Mouse (Mus musculus): ENCODE results near the gene Gas2l1. TPM values are rescaled to one million over a fixed set of nuclear protein-coding genes. Genes with fewer than 3 reads are reported as not detected.

Gene Gas2l1
- total RNA-seq, 2 experiments from 2014 or later, result 12.9 to 15.5 TPM

DNA sequence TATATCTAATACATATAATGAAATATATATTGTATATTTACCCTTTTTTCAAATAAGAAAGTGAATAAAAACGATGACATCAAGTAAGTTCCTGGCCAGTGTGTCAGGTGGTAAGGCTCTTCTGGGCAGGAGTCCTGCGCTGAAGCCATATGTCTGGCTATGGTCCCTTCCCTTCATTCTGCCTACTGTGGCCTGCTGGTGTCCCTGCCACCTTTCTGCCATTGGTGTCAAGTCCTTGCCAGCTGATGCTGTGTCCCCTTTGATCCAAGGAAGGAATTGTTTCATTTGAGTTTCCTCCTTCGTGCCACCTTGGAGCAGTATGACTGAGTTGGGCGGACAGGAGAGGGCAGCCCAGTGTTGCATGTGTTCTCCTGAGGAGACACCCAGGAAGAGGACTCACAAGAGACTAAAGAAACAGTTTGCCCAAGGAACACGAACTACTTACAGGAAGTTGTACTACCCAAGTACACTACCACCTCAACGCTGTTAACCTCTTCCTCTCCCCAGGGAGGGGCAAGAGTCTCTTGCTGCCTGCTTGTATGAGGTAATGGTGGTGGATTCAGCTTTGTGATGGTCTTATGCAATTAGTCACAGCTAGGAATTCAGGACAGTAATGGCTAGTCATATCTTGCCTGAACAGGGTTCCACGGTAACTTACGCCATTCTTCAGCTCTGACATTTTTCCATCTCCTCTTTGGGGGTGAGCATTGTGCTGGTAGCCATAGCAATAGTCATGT is 22.3 kb downstream of the Gas2l1 start:
- DNase-seq, result no peak

DNA sequence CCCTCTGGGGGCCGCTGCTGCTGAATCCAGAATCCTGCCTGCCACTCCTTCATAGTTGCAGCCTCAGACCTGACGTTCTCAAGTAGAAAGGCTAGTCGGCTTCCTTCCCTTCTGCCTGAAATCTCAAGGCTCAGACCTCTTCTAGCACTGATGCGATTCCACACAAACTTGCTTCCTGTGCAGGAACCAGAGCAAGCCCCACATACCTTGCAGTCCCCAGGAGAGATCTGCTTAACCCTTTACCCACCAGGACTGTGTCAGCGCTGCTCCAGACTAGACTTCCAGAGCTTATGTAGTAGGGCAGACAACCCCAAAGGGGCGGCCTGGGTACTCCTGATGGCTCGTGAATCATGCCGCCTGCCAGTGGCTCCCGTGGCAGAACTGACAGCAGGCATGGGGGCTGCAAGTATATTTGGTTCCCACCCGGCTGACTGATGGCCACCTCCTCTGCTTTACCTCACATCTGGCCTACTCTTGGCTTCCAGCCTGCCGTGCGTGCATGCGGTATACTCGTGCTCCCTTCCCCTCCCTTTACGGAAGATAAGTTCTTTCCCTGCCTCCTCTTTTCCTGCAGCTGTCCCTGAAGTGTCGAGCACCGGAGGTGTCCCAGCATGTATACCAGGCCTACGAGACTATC is 23.9 kb downstream of the Gas2l1 start:
- no peak for DNase-seq

DNA sequence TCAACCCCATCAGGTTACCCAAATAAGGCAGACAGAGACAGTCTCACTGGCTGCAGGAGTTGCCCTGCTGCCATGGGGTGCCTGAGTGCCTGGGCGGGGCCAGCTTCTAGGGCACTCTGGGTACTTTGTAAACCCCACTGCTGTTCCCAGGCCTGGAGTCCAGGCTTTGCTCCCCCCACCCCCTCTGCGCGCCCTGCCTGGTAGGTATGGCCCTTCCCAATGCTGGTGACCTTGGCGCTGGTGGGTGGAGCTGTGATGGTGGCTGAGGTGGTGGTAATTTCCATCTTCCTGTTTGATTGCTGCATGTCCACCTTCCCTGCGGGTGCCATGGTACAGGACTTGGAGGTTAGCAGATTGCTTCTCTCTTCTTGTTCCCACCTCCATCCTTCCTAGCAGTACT is 24.5 kb downstream of the Gas2l1 start:
- DNase-seq, result no peak

DNA sequence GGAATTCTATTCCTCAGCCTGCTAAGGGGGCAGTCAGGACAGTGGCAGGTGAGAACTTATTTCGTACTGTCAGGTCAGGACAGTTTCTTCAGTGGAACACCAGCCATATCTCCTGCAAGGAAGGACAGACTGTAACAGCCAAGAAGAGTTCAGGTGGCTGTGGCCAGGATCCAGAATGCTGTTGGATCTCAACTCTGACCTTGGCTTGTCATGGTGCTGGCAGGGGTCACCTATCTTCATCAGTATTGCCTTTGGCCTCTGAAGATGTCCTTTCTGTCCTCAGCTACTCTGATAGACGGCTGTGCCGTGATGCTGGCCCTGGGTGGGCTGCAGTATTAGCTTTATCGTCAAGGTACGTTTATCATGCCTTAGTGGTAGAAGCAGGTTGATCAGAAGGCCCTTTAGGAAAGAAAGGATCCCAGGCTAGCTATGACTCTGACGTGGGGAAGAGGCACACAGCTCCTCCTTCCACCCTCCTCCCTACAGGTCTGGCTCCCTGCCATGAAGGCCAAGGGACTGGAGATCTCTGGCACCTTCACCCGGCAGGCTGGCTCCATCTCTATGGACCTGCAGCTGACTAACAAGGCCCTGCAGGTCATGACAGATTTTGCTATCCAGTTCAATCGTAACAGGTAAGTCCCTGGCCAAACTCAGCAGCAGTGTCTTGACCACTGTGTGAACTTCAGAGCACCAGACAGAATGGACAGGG is 27.8 kb downstream of the Gas2l1 start:
- peak; percentile 46 for DNase-seq

DNA sequence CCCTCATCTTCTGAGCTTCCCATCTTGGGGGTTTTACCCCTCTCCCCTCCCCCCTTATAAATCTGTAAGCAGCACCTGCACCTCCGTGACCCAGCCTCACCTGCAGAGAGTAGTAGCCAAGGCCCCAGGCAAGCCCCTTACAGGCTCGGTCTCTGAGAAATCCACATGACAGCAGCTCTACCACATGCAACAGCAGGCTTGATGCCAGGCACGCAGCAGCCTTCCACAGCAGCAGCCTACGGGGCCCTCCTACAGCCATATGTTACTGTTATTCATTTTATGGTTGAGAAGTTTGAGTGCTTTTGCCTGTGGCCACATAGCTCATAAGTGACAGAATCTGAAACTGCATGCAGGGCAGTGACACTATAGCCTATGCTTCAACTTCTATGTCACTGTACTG is 29.7 kb downstream of the Gas2l1 start:
- no peak for DNase-seq

GRCm38 (mm10) chr11:5033136-5033535 is 32.0 kb downstream of the Gas2l1 start:
- no peak for DNase-seq

GRCm38 (mm10) chr11:5032706-5033105 is 32.4 kb downstream of the Gas2l1 start:
- no peak for DNase-seq

DNA sequence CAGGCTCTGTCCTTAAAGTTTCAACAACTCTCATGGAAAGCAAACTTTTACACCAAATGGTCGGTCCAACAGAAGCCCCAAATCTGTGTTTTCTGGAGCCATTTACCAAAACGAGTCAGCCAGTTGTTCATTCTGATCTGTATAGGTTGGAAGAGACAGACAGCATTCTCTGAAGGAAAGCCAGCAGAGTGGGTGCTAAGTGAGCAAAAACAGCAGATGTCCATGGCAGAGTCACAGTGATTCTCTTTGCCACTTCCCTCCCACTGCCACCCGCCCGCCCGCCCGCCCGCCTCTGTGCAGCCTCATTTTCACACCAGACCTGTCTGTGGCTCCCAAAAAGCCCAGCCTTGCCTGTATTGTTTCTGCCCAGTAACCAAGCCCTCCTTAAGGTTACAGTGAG is 36.9 kb downstream of the Gas2l1 start:
- no peak for DNase-seq

- no peak for DNase-seq
These were observed 40.0 kb downstream of the Gas2l1 start for GRCm38 (mm10) chr11:5025108-5025507.

- DNase-seq, result peak; percentile 32
These were observed 47.6 kb downstream of the Gas2l1 start for GRCm38 (mm10) chr11:5017506-5017905.

DNA sequence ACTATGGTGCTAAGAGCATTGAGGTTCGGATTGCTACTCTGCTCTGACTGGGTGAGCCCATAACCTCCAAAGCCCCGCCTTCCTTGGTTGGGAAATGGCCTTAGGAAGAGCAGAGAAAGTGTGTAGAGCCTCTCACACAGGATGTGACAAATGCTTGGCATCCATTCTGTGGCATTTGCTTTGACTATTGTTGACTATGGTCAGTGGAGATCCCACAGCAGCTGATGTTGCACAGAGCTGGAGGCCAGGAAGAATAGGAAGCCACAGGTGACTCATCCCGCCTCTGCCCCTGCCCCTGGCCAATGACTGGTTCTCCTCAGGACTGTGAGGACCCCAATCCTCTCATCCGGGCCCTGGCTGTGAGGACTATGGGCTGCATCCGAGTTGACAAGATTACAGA is 48.8 kb downstream of the Gas2l1 start:
- DNase-seq, result no peak

DNA sequence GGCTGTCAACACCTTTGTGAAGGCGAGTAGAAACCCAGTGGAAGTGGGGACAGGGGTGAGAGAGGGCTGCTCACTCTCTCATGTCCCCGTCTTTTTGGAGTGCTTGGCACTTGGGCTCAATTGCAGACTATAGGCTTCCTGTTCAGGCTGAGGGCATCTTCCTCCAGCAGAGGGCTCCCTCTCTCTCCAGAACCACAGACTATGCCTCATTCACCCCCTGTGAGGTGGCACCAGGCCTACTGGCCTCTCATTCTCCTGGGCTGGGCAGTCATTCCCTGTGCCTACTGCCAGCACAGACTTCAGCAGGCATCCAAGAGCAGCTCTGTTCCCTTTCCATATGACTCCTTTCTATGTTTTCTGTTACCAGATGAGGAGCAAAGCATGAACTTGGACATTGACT is 49.4 kb downstream of the Gas2l1 start:
- peak; percentile 73 for DNase-seq

GRCm38 (mm10) chr11:5012213-5012715 is 52.9 kb downstream of the Gas2l1 start:
- no peak for DNase-seq

GRCm38 (mm10) chr11:5011480-5011879 is 53.6 kb downstream of the Gas2l1 start:
- DNase-seq, result no peak

DNA sequence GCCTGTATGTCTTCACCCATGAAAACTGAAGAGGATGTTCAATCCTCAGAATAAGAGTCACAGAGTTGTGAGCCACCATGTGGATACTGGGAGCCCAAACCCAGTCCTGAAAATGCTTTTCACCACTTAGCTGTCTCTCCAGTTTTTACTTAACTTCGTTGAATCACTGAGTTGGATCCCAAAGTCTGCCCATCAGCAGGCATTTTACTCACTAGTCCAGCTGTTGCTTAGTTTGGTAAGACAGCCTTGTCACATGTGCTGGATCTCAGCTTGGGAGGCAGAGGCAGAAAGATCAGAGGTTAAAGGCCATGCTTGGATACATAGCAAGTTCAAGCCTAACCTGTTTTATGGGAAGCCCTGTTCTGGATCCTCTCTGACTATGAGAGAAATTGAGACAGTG is 54.9 kb downstream of the Gas2l1 start:
- no peak for DNase-seq

- no peak for DNase-seq
These were observed 55.6 kb downstream of the Gas2l1 start for GRCm38 (mm10) chr11:5009354-5010074.

- DNase-seq, result no peak
These were observed 56.3 kb downstream of the Gas2l1 start for GRCm38 (mm10) chr11:5008867-5009266.

GRCm38 (mm10) chr11:5007186-5007585 is 57.9 kb downstream of the Gas2l1 start:
- no peak for DNase-seq

GRCm38 (mm10) chr11:5005528-5005927 is 59.6 kb downstream of the Gas2l1 start:
- no peak for DNase-seq

Measured in gastrocnemius, postnatal 10 days (tissue).